Mouse (Mus musculus): Measurements from ENCODE around the gene Hmgcll1. TPM values are rescaled to one million over a fixed set of nuclear protein-coding genes. Genes with fewer than 3 reads are reported as not detected.

The Hmgcll1 gene
- not detected for polyA plus RNA-seq (2017; shearing (Covaris generic))

GRCm38 (mm10) chr9:76014631-76015531 is at the start of gene Hmgcll1:
TSS of gene Hmgcll1 (plus strand) at chr9:76014855.
- ATAC-seq = no peak

GRCm38 (mm10) chr9:75980097-75980496 is 34.6 kb upstream of the Hmgcll1 start:
- no peak for ATAC-seq

- no peak for ATAC-seq
Observed at GRCm38 (mm10) chr9:75981139-75981538, 33.5 kb upstream of the Hmgcll1 start.

- ATAC-seq = no peak
Observed at GRCm38 (mm10) chr9:75989491-75989890, 25.2 kb upstream of the Hmgcll1 start.

GRCm38 (mm10) chr9:75998791-75999350 is 15.8 kb upstream of the Hmgcll1 start:
- no peak for ATAC-seq

GRCm38 (mm10) chr9:76000876-76001858 is 13.5 kb upstream of the Hmgcll1 start:
- no peak for ATAC-seq

GRCm38 (mm10) chr9:76003066-76003465 is 11.6 kb upstream of the Hmgcll1 start:
- ATAC-seq = no peak

GRCm38 (mm10) chr9:76003637-76004036 is 11.0 kb upstream of the Hmgcll1 start:
- ATAC-seq = no peak

GRCm38 (mm10) chr9:76007342-76007970 is 7.2 kb upstream of the Hmgcll1 start:
- ATAC-seq = no peak

GRCm38 (mm10) chr9:76013789-76014188 is 866 bp upstream of the Hmgcll1 start:
- no peak for ATAC-seq

- ATAC-seq = no peak
Observed at GRCm38 (mm10) chr9:76015971-76016370, 1.3 kb downstream of the Hmgcll1 start.

- ATAC-seq = no peak
Observed at GRCm38 (mm10) chr9:76016506-76016905, 1.9 kb downstream of the Hmgcll1 start.

- ATAC-seq = no peak
Observed at GRCm38 (mm10) chr9:76023551-76023973, 8.9 kb downstream of the Hmgcll1 start.

GRCm38 (mm10) chr9:76024277-76025246 is 9.9 kb downstream of the Hmgcll1 start:
- ATAC-seq = no peak

GRCm38 (mm10) chr9:76029471-76030199 is 15.0 kb downstream of the Hmgcll1 start:
- ATAC-seq = no peak

- no peak for ATAC-seq
Observed at GRCm38 (mm10) chr9:76035058-76035457, 20.4 kb downstream of the Hmgcll1 start.

- ATAC-seq = no peak
Observed at GRCm38 (mm10) chr9:76038327-76039103, 23.9 kb downstream of the Hmgcll1 start.

GRCm38 (mm10) chr9:76039711-76040110 is 25.1 kb downstream of the Hmgcll1 start:
- no peak for ATAC-seq

GRCm38 (mm10) chr9:76043341-76043740 is 28.7 kb downstream of the Hmgcll1 start:
- ATAC-seq = no peak

All from CD4-positive, CD25-positive, alpha-beta regulatory T cell, adult 4 months (primary cell).